Mouse (Mus musculus) ovary, postnatal 14 days (tissue): ENCODE measurements around the gene Agbl2.

Experiments
- DNase-seq: peaks from one replicate; pipeline ENCODE4 v3.0.0; 2022; ENCODE audit warnings: low spot score

Gene Agbl2

GRCm38 (mm10) chr2:90782458-90782857 is at the start of gene Agbl2:
Agbl2 (plus strand) TSS chr2:90782727.
- peak; percentile 9 for DNase-seq

GRCm38 (mm10) chr2:90735326-90735725 is 47.2 kb upstream of the Agbl2 start:
- no peak for DNase-seq

- no peak for DNase-seq
Observed at GRCm38 (mm10) chr2:90738801-90739200, 43.7 kb upstream of the Agbl2 start.

GRCm38 (mm10) chr2:90739327-90739726 is 43.2 kb upstream of the Agbl2 start:
- no peak for DNase-seq

GRCm38 (mm10) chr2:90739921-90740320 is 42.6 kb upstream of the Agbl2 start:
- DNase-seq = no peak

GRCm38 (mm10) chr2:90744285-90745052 is 38.1 kb upstream of the Agbl2 start:
- DNase-seq = peak; percentile 5

- DNase-seq = peak; percentile 93
Observed at GRCm38 (mm10) chr2:90745053-90745678, 37.4 kb upstream of the Agbl2 start, which contains the start of gene Fnbp4. Fnbp4 (plus strand) TSS chr2:90745370.

- no peak for DNase-seq
Observed at GRCm38 (mm10) chr2:90745740-90746537, 36.6 kb upstream of the Agbl2 start.

GRCm38 (mm10) chr2:90746538-90746865 is 36.0 kb upstream of the Agbl2 start:
- peak; percentile 5 for DNase-seq

GRCm38 (mm10) chr2:90747131-90747530 is 35.4 kb upstream of the Agbl2 start:
- no peak for DNase-seq

- DNase-seq = no peak
Observed at GRCm38 (mm10) chr2:90749676-90750459, 32.7 kb upstream of the Agbl2 start.

- no peak for DNase-seq
Observed at GRCm38 (mm10) chr2:90753565-90753964, 29.0 kb upstream of the Agbl2 start.

- DNase-seq = no peak
Observed at GRCm38 (mm10) chr2:90754188-90754587, 28.3 kb upstream of the Agbl2 start.

GRCm38 (mm10) chr2:90765123-90765522 is 17.4 kb upstream of the Agbl2 start:
- DNase-seq = no peak

GRCm38 (mm10) chr2:90781323-90781722 is 1.2 kb upstream of the Agbl2 start:
- no peak for DNase-seq

- no peak for DNase-seq
Observed at GRCm38 (mm10) chr2:90781938-90782337, 589 bp upstream of the Agbl2 start.

GRCm38 (mm10) chr2:90782901-90783486 is 467 bp downstream of the Agbl2 start:
- peak; percentile 15 for DNase-seq

GRCm38 (mm10) chr2:90788126-90788525 is 5.6 kb downstream of the Agbl2 start:
- no peak for DNase-seq

- no peak for DNase-seq
Observed at GRCm38 (mm10) chr2:90808241-90809126, 26.0 kb downstream of the Agbl2 start.

GRCm38 (mm10) chr2:90810751-90811150 is 28.2 kb downstream of the Agbl2 start:
- DNase-seq = no peak

- DNase-seq = no peak
Observed at GRCm38 (mm10) chr2:90815266-90815665, 32.7 kb downstream of the Agbl2 start.
